ENCODE assay signal across 10 mouse cellular contexts in genomic region chr16:34966620-34967081, GRCm38 (mm10). TPM values are rescaled to one million over a fixed set of nuclear protein-coding genes. Genes with fewer than 3 reads are reported as not detected.
DNase-seq lines count a peak whose midpoint lies in the region; ATAC-seq and TF ChIP-seq lines count a peak whose summit lies in the region.
"Had no signal": no experiment of that assay in that cellular context is flagged by ENCODE, and none has a peak within 500 bp of the region (broad histone marks: within the 10 kb centered on the region; RNA-seq: fewer than 3 reads in every experiment).

No protein-coding gene starts in this region.

- 51% methylated on average over 5 of the region's 5 CpGs for WGBS in heart, adult 2 months
- WGBS in kidney, postnatal 0 days, result 39% methylated on average over 5 of the region's 5 CpGs
- 55% methylated on average over 5 of the region's 5 CpGs for WGBS in kidney, adult 2 months
- WGBS in lung, embryonic 15.5 days, result 10% methylated on average over 5 of the region's 5 CpGs

- H3K36me3 ChIP-seq in heart, adult 2 months (ENCODE audit: control insufficient read depth, insufficient read depth, low read length), result peaks cover 8% of the 10 kb centered on the region; the same call in 1 of the 2 replicates
- H3K36me3 ChIP-seq in kidney, postnatal 0 days (ENCODE audit: insufficient read depth, low read length), result peaks cover 18% of the 10 kb centered on the region; the same call in 1 of the 2 replicates
- H3K36me3 ChIP-seq in kidney, adult 2 months (ENCODE audit: control insufficient read depth, insufficient read depth, low read length), result no peaks in the 10 kb centered on the region; the same call in 1 of the 2 replicates
- H3K36me3 ChIP-seq in lung, embryonic 15.5 days, result peaks cover 47% of the 10 kb centered on the region
- H3K36me3 ChIP-seq: midbrain, embryonic 12.5 days had no signal

- ATAC-seq in kidney, postnatal 0 days (replicated peaks; ENCODE audit: low FRiP score, low read depth), result peak; percentile 43; the same call in 1 of the 2 replicates
- peak; percentile 78; the same call in 1 of the 2 replicates for ATAC-seq in lung, embryonic 15.5 days (ENCODE audit: borderline replicate concordance, extremely low read depth, low FRiP score, low TSS enrichment)

- H3K27me3 ChIP-seq in heart, adult 2 months (ENCODE audit: control insufficient read depth, insufficient read depth, low read length), result no peaks in the 10 kb centered on the region
- H3K27me3 ChIP-seq in kidney, postnatal 0 days (ENCODE audit: insufficient read depth, low read length), result no peaks in the 10 kb centered on the region
- H3K27me3 ChIP-seq in kidney, adult 2 months (replicated peaks; ENCODE audit: control insufficient read depth, insufficient read depth, low read length), result no peaks in the 10 kb centered on the region
- H3K27me3 ChIP-seq in lung, embryonic 15.5 days, result no peaks in the 10 kb centered on the region

- no peaks in the 10 kb centered on the region for H3K9me3 ChIP-seq in kidney, postnatal 0 days (replicated peaks; ENCODE audit: low read length)
- H3K9me3 ChIP-seq in lung, embryonic 15.5 days, result no peaks in the 10 kb centered on the region
- H3K9me3 ChIP-seq: midbrain, embryonic 12.5 days had no signal

- peaks cover 14% of the 10 kb centered on the region for H3K4me1 ChIP-seq in heart, adult 2 months (ENCODE audit: control insufficient read depth, insufficient read depth, low read length)
- H3K4me1 ChIP-seq in kidney, postnatal 0 days (replicated peaks; ENCODE audit: insufficient read depth, low read length), result peaks cover 23% of the 10 kb centered on the region
- H3K4me1 ChIP-seq in kidney, adult 2 months (ENCODE audit: control insufficient read depth, insufficient read depth, low read length), result no peaks in the 10 kb centered on the region
- peaks cover 5% of the 10 kb centered on the region; the same call in 1 of the 2 replicates for H3K4me1 ChIP-seq in brown adipose tissue, adult 24 weeks (ENCODE audit: control insufficient read depth, insufficient read depth, insufficient read length, low read length)
- peaks cover 49% of the 10 kb centered on the region for H3K4me1 ChIP-seq in lung, embryonic 15.5 days

- TF ChIP-seq POLR2A in heart, adult 2 months (IDR thresholded peaks at IDR 0.05; ENCODE audit: insufficient read depth, low read depth, low read length), result no peak
- no peak for TF ChIP-seq POLR2A in kidney, adult 2 months (IDR thresholded peaks at IDR 0.05; ENCODE audit: low read depth, low read length)

- TF ChIP-seq EP300 in heart, adult 2 months (IDR thresholded peaks at IDR 0.05; ENCODE audit: insufficient read depth, low read depth, low read length), result no peak

- H3K4me3 ChIP-seq in heart, adult 2 months, result no peak overlapping the region
- no peak overlapping the region for H3K4me3 ChIP-seq in kidney, postnatal 0 days (replicated peaks; ENCODE audit: low read depth, low read length)
- H3K4me3 ChIP-seq in kidney, adult 2 months (ENCODE audit: insufficient read depth, low read depth, low read length), result no peak overlapping the region
- no peak overlapping the region for H3K4me3 ChIP-seq in brown adipose tissue, adult 24 weeks (ENCODE audit: insufficient read depth, low read depth, low read length)
- no peak overlapping the region for H3K4me3 ChIP-seq in lung, embryonic 15.5 days
- H3K4me3 ChIP-seq: midbrain, embryonic 12.5 days had no signal

- H3K4me2 ChIP-seq in kidney, postnatal 0 days (ENCODE audit: low read length), result no peak overlapping the region; the same call in 1 of the 2 replicates
- H3K4me2 ChIP-seq in lung, embryonic 15.5 days, result no peak overlapping the region
- H3K4me2 ChIP-seq: midbrain, embryonic 12.5 days had no signal

- peak overlapping the region; percentile 61 for H3K27ac ChIP-seq in heart, adult 2 months
- peak overlapping the region; percentile 51 for H3K27ac ChIP-seq in kidney, postnatal 0 days
- H3K27ac ChIP-seq in kidney, adult 2 months (ENCODE audit: insufficient read depth, low read depth, low read length), result no peak overlapping the region
- H3K27ac ChIP-seq in brown adipose tissue, adult 24 weeks (replicated peaks; ENCODE audit: low read depth, low read length), result peak overlapping the region; percentile 65
- H3K27ac ChIP-seq in lung, embryonic 15.5 days, result peak overlapping the region; percentile 88
- H3K27ac ChIP-seq: midbrain, embryonic 12.5 days had no signal

- intact Hi-C loops in heart, adult 2 months (cut with DNase I), result loop anchor here (1.0 to 10.0 kb wide), 3 partner anchors 46 to 302 kb away; no protein-coding TSS in a partner anchor
- intact Hi-C loops in heart, postnatal 36 days (cut with DNase I), result loop anchor here (1.0 kb wide), 2 partner anchors 46 to 64 kb away; no protein-coding TSS in a partner anchor

- H3K9ac ChIP-seq in heart, adult 2 months (ENCODE audit: low read depth, low read length), result no peak overlapping the region
- no peak overlapping the region for H3K9ac ChIP-seq in kidney, postnatal 0 days (ENCODE audit: low read depth, low read length)
- H3K9ac ChIP-seq in lung, embryonic 15.5 days, result 0 out of 2 replicates have a peak overlapping the region, but pooled peaks have one; percentile 1
- H3K9ac ChIP-seq: midbrain, embryonic 12.5 days had no signal

- no peak for TF ChIP-seq CTCF in heart, adult 2 months (IDR thresholded peaks at IDR 0.05)
- no peak for TF ChIP-seq CTCF in kidney, postnatal 0 days (IDR thresholded peaks at IDR 0.05; ENCODE audit: low read depth)
- TF ChIP-seq CTCF in kidney, adult 2 months (conservative IDR thresholded peaks at IDR 0.05; ENCODE audit: insufficient read depth, insufficient read length, low read depth, low read length), result no peak

- no peaks in the 10 kb centered on the region for H3K79me2 ChIP-seq in heart, adult 2 months (replicated peaks; ENCODE audit: control insufficient read depth, insufficient read depth, low read length)

- no peak for DNase-seq in heart, adult 2 months
- no peak for DNase-seq in heart, postnatal 36 days
- peak; percentile 74 for DNase-seq in kidney, postnatal 0 days (ENCODE audit: low spot score)
- DNase-seq in kidney, adult 2 months, result no peak
- DNase-seq in left cerebral cortex, adult 9 months (ENCODE audit: low spot score in 2 of 2), result no peak
- no peak for DNase-seq in gastrocnemius, postnatal 4 days (ENCODE audit: low spot score in 2 of 2)
- DNase-seq: thymus, postnatal 36 days had no signal

RNA-seq across cellular contexts. Expression of gene Hacd2, which starts 55.6 kb away (rescaled TPM):
- total RNA-seq in heart, adult 2 months (2021), result 10 to 100 TPM in 1 of 2 experiments, 1 to 10 TPM in 1; 7.2 to 12.4 TPM
- 13.2 and 17.0 TPM in 2 replicates for polyA plus RNA-seq in heart, adult 2 months (2012; rRNA removed)
- 10 to 100 TPM in 1 of 2 experiments, 1 to 10 TPM in 1; 5.6 to 11.0 TPM for total RNA-seq in heart, postnatal 36 days (2021)
- 91.4 and 92.6 TPM in 2 replicates for polyA plus RNA-seq in kidney, postnatal 0 days (2015; fragmentation: Nextera tagmentation; extraction: Ambion mirVana)
- polyA plus RNA-seq in kidney, adult 2 months (2012; rRNA removed), result 68.4 and 70.8 TPM in 2 replicates
- polyA plus RNA-seq in brown adipose tissue, adult 24 weeks (2012; ENCODE audit: insufficient read depth, insufficient read length, missing spikeins), result 171 and 187 TPM in 2 replicates
- polyA plus RNA-seq in lung, embryonic 15.5 days (2015; fragmentation: Nextera tagmentation; extraction: Ambion mirVana), result 89.1 and 98.1 TPM in 2 replicates
- 1 to 10 TPM; 6.2 to 9.8 TPM for total RNA-seq in gastrocnemius, postnatal 4 days (2021)
